13 mouse cellular contexts compared by ENCODE assay signal in genomic region chr1:74029669-74030068, GRCm38 (mm10).
A peak's percentile ranks its signal among the peaks of the same experiment; 100 is the strongest.
DNase-seq lines count a peak whose midpoint lies in the region; ATAC-seq and TF ChIP-seq lines count a peak whose summit lies in the region.
"Had no signal": no experiment of that assay in that cellular context is flagged by ENCODE, and none has a peak within 500 bp of the region (broad histone marks: within the 10 kb centered on the region; RNA-seq: fewer than 3 reads in every experiment).

No protein-coding gene starts in this region.

- peak overlapping the region; percentile 27 for H3K9ac ChIP-seq in heart, embryonic 14.5 days (ENCODE audit: low read length)
- H3K9ac ChIP-seq in kidney, embryonic 16.5 days (replicated peaks; ENCODE audit: low read length), result peak overlapping the region; percentile 59; the same call in 1 of the 2 replicates
- H3K9ac ChIP-seq in limb, embryonic 12.5 days (replicated peaks), result no peak overlapping the region
- no peak overlapping the region for H3K9ac ChIP-seq in hindbrain, postnatal 0 days (replicated peaks; ENCODE audit: low read length)
- H3K9ac ChIP-seq: embryonic facial prominence, embryonic 12.5 days; intestine, embryonic 15.5 days; midbrain, embryonic 13.5 days had no signal

- peaks cover 94 to 100% of the 10 kb centered on the region in 2 experiments for H3K4me1 ChIP-seq in heart, embryonic 14.5 days (ENCODE audit: control insufficient read depth in 2 of 2, insufficient read depth in 2 of 2, low read length in 2 of 2)
- H3K4me1 ChIP-seq in kidney, embryonic 16.5 days (ENCODE audit: insufficient read depth, low read length), result peaks cover 100% of the 10 kb centered on the region
- peaks cover 94% of the 10 kb centered on the region for H3K4me1 ChIP-seq in limb, embryonic 12.5 days (replicated peaks)
- peaks cover 20% of the 10 kb centered on the region for H3K4me1 ChIP-seq in hindbrain, postnatal 0 days (ENCODE audit: insufficient read depth, low read length)

- peaks cover 72% of the 10 kb centered on the region for H3K79me2 ChIP-seq in C2C12 (ENCODE audit: control insufficient read depth, insufficient read depth)

- peak overlapping the region; percentile 27; the same call in 1 of the 2 replicates for H3K4me2 ChIP-seq in heart, embryonic 14.5 days (ENCODE audit: low read length)
- H3K4me2 ChIP-seq in kidney, embryonic 16.5 days (replicated peaks; ENCODE audit: low read depth, low read length), result no peak overlapping the region
- H3K4me2 ChIP-seq in limb, embryonic 12.5 days, result no peak overlapping the region
- H3K4me2 ChIP-seq in hindbrain, postnatal 0 days (ENCODE audit: low read depth, low read length), result no peak overlapping the region
- H3K4me2 ChIP-seq: embryonic facial prominence, embryonic 12.5 days; intestine, embryonic 15.5 days; midbrain, embryonic 13.5 days had no signal

- TF ChIP-seq CTCF in C2C12 (IDR thresholded peaks at IDR 0.05; ENCODE audit: control insufficient read depth, insufficient read depth, insufficient read length), result no peak
- TF ChIP-seq CTCF in hindbrain, postnatal 0 days (IDR thresholded peaks at IDR 0.05; ENCODE audit: low read depth), result no peak

- no peak overlapping the region for H3K4me3 ChIP-seq in heart, embryonic 14.5 days (ENCODE audit: control insufficient read depth in 1 of 2, insufficient read depth in 1 of 2, low read depth in 1 of 2, low read length in 2 of 2)
- no peak overlapping the region for H3K4me3 ChIP-seq in kidney, embryonic 16.5 days (ENCODE audit: low read length)
- no peak overlapping the region for H3K4me3 ChIP-seq in C2C12 (ENCODE audit: insufficient read depth, poor library complexity, severe bottlenecking)
- no peak overlapping the region for H3K4me3 ChIP-seq in limb, embryonic 12.5 days (replicated peaks)
- no peak overlapping the region for H3K4me3 ChIP-seq in hindbrain, postnatal 0 days (ENCODE audit: low read length)
- H3K4me3 ChIP-seq: embryonic facial prominence, embryonic 12.5 days; intestine, embryonic 15.5 days; midbrain, embryonic 13.5 days had no signal

- no peak for DNase-seq in heart, postnatal 14 days
- DNase-seq in kidney, postnatal 4 days, result no peak
- DNase-seq in cerebellum, adult 9-10 months, result no peak
- DNase-seq in hindbrain, postnatal 0 days (ENCODE audit: low spot score), result no peak
- DNase-seq: cerebellum, postnatal 14 days; right cerebral cortex, postnatal 14 days had no signal

- H3K79me3 ChIP-seq in C2C12 (ENCODE audit: low read depth), result peaks cover 13% of the 10 kb centered on the region

- WGBS in heart, embryonic 14.5 days, result 39% methylated on average over 3 of the region's 3 CpGs
- WGBS in kidney, embryonic 16.5 days, result 72% methylated on average over 3 of the region's 3 CpGs
- 67% methylated on average over 3 of the region's 3 CpGs for WGBS in limb, embryonic 12.5 days
- 93% methylated on average over 3 of the region's 3 CpGs for WGBS in hindbrain, postnatal 0 days

- no peak for ATAC-seq in heart, embryonic 14.5 days (ENCODE audit: insufficient number of reproducible peaks, insufficient read depth, low FRiP score, low read depth)
- no peak for ATAC-seq in kidney, embryonic 16.5 days (ENCODE audit: low FRiP score, low TSS enrichment)
- ATAC-seq in limb, embryonic 12.5 days (ENCODE audit: insufficient number of reproducible peaks, insufficient read depth, low FRiP score, low TSS enrichment, low read depth), result no peak
- ATAC-seq in hindbrain, postnatal 0 days, result no peak
- ATAC-seq: intestine, embryonic 15.5 days; midbrain, embryonic 13.5 days had no signal

- no peaks in the 10 kb centered on the region for H3K27me3 ChIP-seq in heart, embryonic 14.5 days (ENCODE audit: control insufficient read depth, insufficient read depth, low read length)
- H3K27me3 ChIP-seq in kidney, embryonic 16.5 days (ENCODE audit: insufficient read depth, low read length), result no peaks in the 10 kb centered on the region
- H3K27me3 ChIP-seq in C2C12 (ENCODE audit: control insufficient read depth, insufficient read depth, insufficient read length), result no peaks in the 10 kb centered on the region
- H3K27me3 ChIP-seq in limb, embryonic 12.5 days, result no peaks in the 10 kb centered on the region
- H3K27me3 ChIP-seq in hindbrain, postnatal 0 days (ENCODE audit: insufficient read depth, low read length), result no peaks in the 10 kb centered on the region
- H3K27me3 ChIP-seq: embryonic facial prominence, embryonic 12.5 days; intestine, embryonic 15.5 days; midbrain, embryonic 13.5 days had no signal

- intact Hi-C loops in heart, postnatal 14 days (cut with DNase I), result loop anchor here (5.0 kb wide), 1 partner anchor 32 kb away; no protein-coding TSS in a partner anchor

- H3K27ac ChIP-seq in heart, embryonic 14.5 days (replicated peaks in 1 of 2; ENCODE audit: control insufficient read depth in 1 of 2, insufficient read depth in 1 of 2, low read depth in 2 of 2, low read length in 2 of 2), result peak overlapping the region; percentile 31 to 83
- peak overlapping the region; percentile 91; the same call in 1 of the 2 replicates for H3K27ac ChIP-seq in kidney, embryonic 16.5 days (ENCODE audit: low read length)
- H3K27ac ChIP-seq in limb, embryonic 12.5 days, result 0 out of 2 replicates have a peak overlapping the region, but pooled peaks have one; percentile 23
- H3K27ac ChIP-seq in hindbrain, postnatal 0 days, result no peak overlapping the region
- H3K27ac ChIP-seq: midbrain, embryonic 13.5 days had no signal

- peak overlapping the region; percentile 16 for H3ac ChIP-seq in C2C12 (ENCODE audit: control insufficient read depth, insufficient read length, low read depth)

- no peaks in the 10 kb centered on the region for H3K36me3 ChIP-seq in heart, embryonic 14.5 days (ENCODE audit: control insufficient read depth, insufficient read depth, low read length)
- no peaks in the 10 kb centered on the region for H3K36me3 ChIP-seq in kidney, embryonic 16.5 days (ENCODE audit: insufficient read depth, low read length)
- H3K36me3 ChIP-seq in C2C12 (ENCODE audit: control insufficient read depth, insufficient read depth), result no peaks in the 10 kb centered on the region
- no peaks in the 10 kb centered on the region for H3K36me3 ChIP-seq in limb, embryonic 12.5 days
- H3K36me3 ChIP-seq in hindbrain, postnatal 0 days (ENCODE audit: insufficient read depth, low read length), result no peaks in the 10 kb centered on the region
- H3K36me3 ChIP-seq: embryonic facial prominence, embryonic 12.5 days; intestine, embryonic 15.5 days; midbrain, embryonic 13.5 days had no signal

- H3K9me3 ChIP-seq in heart, embryonic 14.5 days (ENCODE audit: control insufficient read depth, low read length), result no peaks in the 10 kb centered on the region
- no peaks in the 10 kb centered on the region for H3K9me3 ChIP-seq in kidney, embryonic 16.5 days (ENCODE audit: low read length)
- H3K9me3 ChIP-seq in limb, embryonic 12.5 days, result no peaks in the 10 kb centered on the region
- no peaks in the 10 kb centered on the region for H3K9me3 ChIP-seq in hindbrain, postnatal 0 days (ENCODE audit: low read length)
- H3K9me3 ChIP-seq: embryonic facial prominence, embryonic 12.5 days; intestine, embryonic 15.5 days; midbrain, embryonic 13.5 days had no signal

TF ChIP-seq in C2C12, 6 proteins besides CTCF, POLR2A, EP300 and RAD21:
- TF ChIP-seq MAX (IDR thresholded peaks at IDR 0.05), result no peak
- no peak for TF ChIP-seq MYOD1 (IDR thresholded peaks at IDR 0.05; ENCODE audit: control insufficient read depth, insufficient read length, low read depth)
- no peak for TF ChIP-seq FOSL1 (IDR thresholded peaks at IDR 0.05; ENCODE audit: insufficient read depth, low read length, poor library complexity, severe bottlenecking)
- TF ChIP-seq CEBPB (IDR thresholded peaks at IDR 0.05; ENCODE audit: low read depth), result no peak
- TF ChIP-seq USF1 (IDR thresholded peaks at IDR 0.05; ENCODE audit: low read depth), result no peak
- TF ChIP-seq MYOG (IDR thresholded peaks at IDR 0.05; ENCODE audit: control insufficient read depth, extremely low read depth, insufficient read length), result no peak

Comparison
In these comparisons a context has a peak if more than half of its experiments do, and no peak if none do; other contexts are left out.
1. H3K9ac ChIP-seq: peak in heart, embryonic 14.5 days (single experiment) and kidney, embryonic 16.5 days (single experiment); none in limb, embryonic 12.5 days (single experiment) and hindbrain, postnatal 0 days (single experiment).